Mouse (Mus musculus): ENCODE measurements around the gene Ldhc. TPM values are rescaled to one million over a fixed set of nuclear protein-coding genes. Genes with fewer than 3 reads are reported as not detected.

The Ldhc gene
- polyA plus RNA-seq, 1 experiment from 2014 or later = 0.23 TPM

DNA sequence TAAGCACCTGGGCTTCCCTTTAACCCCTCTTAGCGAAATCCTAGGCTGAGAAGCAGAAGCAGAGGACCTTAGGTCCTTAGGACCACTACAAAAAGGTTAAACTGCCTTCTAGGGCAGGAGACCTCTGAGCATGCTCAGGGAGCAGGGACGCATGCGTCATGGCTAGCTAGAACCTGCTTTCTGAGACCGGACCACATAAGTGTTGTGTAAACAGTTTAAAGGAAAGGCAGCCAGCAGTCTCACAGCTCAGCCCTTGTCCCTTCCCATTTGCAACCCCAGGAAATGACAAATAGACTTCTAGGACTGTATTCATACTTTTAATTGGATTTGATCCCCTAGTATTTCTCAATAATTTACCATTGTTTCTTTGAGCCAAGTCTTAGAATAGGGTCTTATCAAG, 20.7 kb upstream of the Ldhc start:
- peak overlapping the region; percentile 99 for H3K27ac ChIP-seq (ENCODE audit: low read depth)
- WGBS (ENCODE audit: insufficient replicate concordance) = 48% methylated on average over 4 of the region's 4 CpGs
- no peak for DNase-seq

DNA sequence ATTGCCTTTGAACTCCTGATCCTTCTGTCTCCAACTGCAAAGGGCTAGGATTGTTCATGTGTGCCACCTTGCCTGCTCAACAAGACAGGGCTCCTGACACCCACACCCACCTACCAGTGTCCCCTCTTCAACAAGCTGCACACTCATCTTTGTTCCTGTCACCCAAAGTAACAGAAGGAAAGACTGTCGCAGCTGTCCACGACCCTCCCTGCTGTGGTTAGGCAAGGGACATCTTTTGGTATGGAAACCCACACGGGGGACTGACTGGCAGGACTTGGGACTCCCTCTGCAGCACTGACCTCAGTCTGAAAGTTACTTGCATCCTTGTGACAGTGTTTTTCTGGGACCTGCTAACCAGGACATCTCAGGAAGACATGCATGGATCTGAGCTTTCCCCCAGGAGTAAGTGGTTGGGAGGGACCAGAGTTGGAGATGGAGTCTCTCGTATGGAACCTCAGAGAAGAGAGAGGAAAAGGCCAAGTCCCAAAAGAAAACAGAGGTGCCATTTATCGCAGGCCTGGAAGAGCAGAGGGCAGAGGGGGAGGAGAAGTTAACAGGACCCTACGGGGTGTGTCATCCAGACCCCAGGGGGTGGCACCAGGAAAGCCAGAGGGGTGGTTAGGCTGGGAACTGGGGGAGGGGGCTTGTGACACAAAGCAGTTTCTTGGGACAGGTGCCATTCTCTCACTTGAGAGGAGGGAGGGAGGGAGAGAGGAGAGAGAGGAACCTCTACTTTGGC, 20.0 kb upstream of the Ldhc start, which contains the start of gene Ldha:
TSS of gene Ldha (plus strand) at position 689 of the 739 bp plus-strand sequence.
- Histone ChIP-seq H3K4me3 (ENCODE audit: low read depth, low read length) (no peak within 1 kb of the TSS), H3K36me3 (replicated peaks; ENCODE audit: insufficient read depth, low read length) (no peaks in the 10 kb centered on the region), H3K4me1 (ENCODE audit: insufficient read depth) (peaks cover 58% of the 10 kb centered on the region), H3K9me3 (ENCODE audit: low read length) (no peaks in the 10 kb centered on the region), H3K27ac (ENCODE audit: low read depth) (peak within 1 kb of the TSS; percentile 99), H3K9ac (replicated peaks) (no peak within 1 kb of the TSS), H3K27me3 (ENCODE audit: insufficient read depth, low read length) (no peaks in the 10 kb centered on the region), H3K4me2 (ENCODE audit: low read depth, low read length) (0 out of 2 replicates have a peak within 1 kb of the TSS, but pooled peaks have one; percentile 1)
- WGBS (ENCODE audit: insufficient replicate concordance) = 53% methylated on average over 6 of the region's 6 CpGs
- ATAC-seq = no peak
- TF ChIP-seq CTCF (IDR thresholded peaks at IDR 0.05; ENCODE audit: low read depth) (no peak), EP300 (IDR thresholded peaks at IDR 0.05; ENCODE audit: low read depth) (no peak)
- no peak for DNase-seq

More for the DNA sequence above, 20.7 kb upstream of the Ldhc start:
- Histone ChIP-seq H3K9me3 (ENCODE audit: low read length) (no peaks in the 10 kb centered on the region), H3K4me1 (ENCODE audit: insufficient read depth) (peaks cover 59% of the 10 kb centered on the region), H3K36me3 (replicated peaks; ENCODE audit: insufficient read depth, low read length) (no peaks in the 10 kb centered on the region), H3K4me2 (ENCODE audit: low read depth, low read length) (0 out of 2 replicates have a peak overlapping the region, but pooled peaks have one; percentile 1), H3K9ac (replicated peaks) (no peak overlapping the region), H3K4me3 (ENCODE audit: low read depth, low read length) (no peak overlapping the region), H3K27me3 (ENCODE audit: insufficient read depth, low read length) (no peaks in the 10 kb centered on the region)
- ATAC-seq = no peak
- TF ChIP-seq EP300 (IDR thresholded peaks at IDR 0.05; ENCODE audit: low read depth) = no peak
- no peak for TF ChIP-seq CTCF (IDR thresholded peaks at IDR 0.05; ENCODE audit: low read depth)

GRCm38 (mm10) chr7:46842278-46842677, 18.7 kb upstream of the Ldhc start:
- Histone ChIP-seq H3K36me3 (replicated peaks; ENCODE audit: insufficient read depth, low read length) (no peaks in the 10 kb centered on the region), H3K4me2 (ENCODE audit: low read depth, low read length) (no peak overlapping the region), H3K27me3 (ENCODE audit: insufficient read depth, low read length) (no peaks in the 10 kb centered on the region), H3K4me1 (ENCODE audit: insufficient read depth) (peaks cover 58% of the 10 kb centered on the region), H3K9me3 (ENCODE audit: low read length) (no peaks in the 10 kb centered on the region), H3K4me3 (ENCODE audit: low read depth, low read length) (no peak overlapping the region), H3K27ac (ENCODE audit: low read depth) (no peak overlapping the region), H3K9ac (replicated peaks) (no peak overlapping the region)
- TF ChIP-seq CTCF (IDR thresholded peaks at IDR 0.05; ENCODE audit: low read depth) (no peak), EP300 (IDR thresholded peaks at IDR 0.05; ENCODE audit: low read depth) (no peak)
- ATAC-seq (no peak), DNase-seq (no peak)
- 50% methylated on average over 5 of the region's 5 CpGs for WGBS (ENCODE audit: insufficient replicate concordance)

DNA sequence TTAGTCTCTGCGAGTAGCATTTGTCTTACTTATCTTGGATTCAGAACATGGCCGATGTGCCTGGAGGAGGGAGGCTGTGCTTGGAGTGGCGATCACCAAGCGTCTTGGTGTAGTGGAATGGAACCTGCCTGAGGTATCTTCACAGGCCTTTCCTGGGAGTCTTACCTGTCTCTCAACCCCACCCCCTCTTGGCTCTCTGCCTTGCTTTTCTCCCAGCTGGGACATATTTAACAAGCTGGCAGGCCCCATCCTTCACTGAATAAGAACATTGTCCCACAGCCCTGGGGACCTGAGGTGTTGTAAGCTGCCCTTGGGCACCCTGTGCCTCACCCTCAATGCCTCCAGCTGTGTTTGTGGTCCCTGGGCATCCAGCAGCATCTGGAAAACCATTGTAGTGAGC, 17.4 kb upstream of the Ldhc start:
- Histone ChIP-seq H3K4me3 (ENCODE audit: low read depth, low read length) (no peak overlapping the region), H3K27ac (ENCODE audit: low read depth) (no peak overlapping the region), H3K4me1 (ENCODE audit: insufficient read depth) (peaks cover 53% of the 10 kb centered on the region), H3K9ac (replicated peaks) (no peak overlapping the region), H3K27me3 (ENCODE audit: insufficient read depth, low read length) (no peaks in the 10 kb centered on the region), H3K4me2 (ENCODE audit: low read depth, low read length) (no peak overlapping the region), H3K36me3 (replicated peaks; ENCODE audit: insufficient read depth, low read length) (peaks cover 5% of the 10 kb centered on the region), H3K9me3 (ENCODE audit: low read length) (no peaks in the 10 kb centered on the region)
- no peak for TF ChIP-seq EP300 (IDR thresholded peaks at IDR 0.05; ENCODE audit: low read depth)
- no peak for TF ChIP-seq CTCF (IDR thresholded peaks at IDR 0.05; ENCODE audit: low read depth)
- 88% methylated on average over 4 of the region's 4 CpGs for WGBS (ENCODE audit: insufficient replicate concordance)
- ATAC-seq = no peak
- DNase-seq = no peak

DNA sequence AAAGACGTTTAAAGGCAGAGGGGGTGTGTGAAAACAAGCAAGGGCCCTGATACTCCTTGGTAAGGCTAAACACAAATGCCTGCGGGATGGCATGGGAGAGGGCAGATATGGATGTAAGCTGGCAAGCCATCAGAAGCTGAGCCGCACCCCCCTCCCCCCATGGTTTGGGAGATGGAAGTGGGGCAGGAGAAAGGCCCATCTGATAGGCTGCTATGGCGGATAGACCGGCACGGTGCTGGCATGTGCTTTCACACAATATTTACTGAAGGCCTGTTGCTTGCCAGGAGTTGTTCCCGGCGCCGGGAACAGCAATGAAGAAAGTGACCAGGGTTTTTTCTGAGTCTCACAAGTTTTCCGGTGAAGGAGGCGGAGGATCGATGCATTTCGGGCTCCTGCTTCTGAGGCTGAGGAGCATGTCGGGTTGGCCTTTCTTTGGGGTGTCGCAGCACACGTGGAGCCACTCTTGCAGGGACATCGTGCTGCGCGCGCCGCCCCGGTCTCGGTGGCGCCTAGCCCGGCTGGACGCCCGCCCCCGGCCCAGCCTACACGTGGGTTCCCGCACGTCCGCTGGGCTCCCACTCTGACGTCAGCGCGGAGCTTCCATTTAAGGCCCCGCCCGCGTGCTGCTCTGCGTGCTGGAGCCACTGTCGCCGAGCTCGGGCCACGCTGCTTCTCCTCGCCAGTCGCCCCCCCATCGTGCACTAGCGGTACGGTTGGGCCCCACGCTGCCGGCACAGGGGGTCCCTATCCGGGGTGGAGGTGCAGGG, 15.6 kb upstream of the Ldhc start:
- Histone ChIP-seq H3K27ac (ENCODE audit: low read depth) (peak overlapping the region; percentile 85), H3K27me3 (ENCODE audit: insufficient read depth, low read length) (no peaks in the 10 kb centered on the region), H3K4me1 (ENCODE audit: insufficient read depth) (peaks cover 35% of the 10 kb centered on the region), H3K9me3 (ENCODE audit: low read length) (no peaks in the 10 kb centered on the region), H3K4me3 (ENCODE audit: low read depth, low read length) (peak overlapping the region; percentile 64), H3K4me2 (ENCODE audit: low read depth, low read length) (peak overlapping the region; percentile 76), H3K36me3 (replicated peaks; ENCODE audit: insufficient read depth, low read length) (peaks cover 22% of the 10 kb centered on the region), H3K9ac (replicated peaks) (peak overlapping the region; percentile 74)
- ATAC-seq = peak; percentile 88
- TF ChIP-seq EP300 (IDR thresholded peaks at IDR 0.05; ENCODE audit: low read depth) = no peak
- TF ChIP-seq CTCF (IDR thresholded peaks at IDR 0.05; ENCODE audit: low read depth) = no peak
- peak; percentile 93 for DNase-seq
- under 1% methylated on average over 41 of the region's 51 CpGs for WGBS (ENCODE audit: insufficient replicate concordance)

GRCm38 (mm10) chr7:46845978-46846485, 15.0 kb upstream of the Ldhc start:
- H3K9ac ChIP-seq (replicated peaks) = peak overlapping the region; percentile 74
- ATAC-seq = peak; percentile 3

More at GRCm38 (mm10) chr7:46845978-46846485, 15.0 kb upstream of the Ldhc start:
- Histone ChIP-seq H3K9me3 (ENCODE audit: low read length) (no peaks in the 10 kb centered on the region), H3K27ac (ENCODE audit: low read depth) (peak overlapping the region; percentile 85), H3K4me3 (ENCODE audit: low read depth, low read length) (peak overlapping the region; percentile 64), H3K4me1 (ENCODE audit: insufficient read depth) (peaks cover 29% of the 10 kb centered on the region), H3K4me2 (ENCODE audit: low read depth, low read length) (peak overlapping the region; percentile 76), H3K27me3 (ENCODE audit: insufficient read depth, low read length) (no peaks in the 10 kb centered on the region), H3K36me3 (replicated peaks; ENCODE audit: insufficient read depth, low read length) (peaks cover 28% of the 10 kb centered on the region)
- TF ChIP-seq EP300 (IDR thresholded peaks at IDR 0.05; ENCODE audit: low read depth) (0 out of 2 replicates have a peak, but pooled peaks have one; percentile 7), CTCF (IDR thresholded peaks at IDR 0.05; ENCODE audit: low read depth) (no peak)
- 0% methylated on average over 36 of the region's 36 CpGs for WGBS (ENCODE audit: insufficient replicate concordance)
- no peak for DNase-seq
